Mouse (Mus musculus) mouse trophoblast stem cell (cell line): ENCODE measurements around the gene Yeats2.

Experiments used
- in situ Hi-C, 2 experiments: fragments of 300-500 bp; cut with MseI, MboI; formaldehyde crosslinking; loops; 2 replicates in 1 of 2; 3 replicates in 1 of 2; pipeline ENCODE4 v1.15.1; 2025

The Yeats2 gene

DNA sequence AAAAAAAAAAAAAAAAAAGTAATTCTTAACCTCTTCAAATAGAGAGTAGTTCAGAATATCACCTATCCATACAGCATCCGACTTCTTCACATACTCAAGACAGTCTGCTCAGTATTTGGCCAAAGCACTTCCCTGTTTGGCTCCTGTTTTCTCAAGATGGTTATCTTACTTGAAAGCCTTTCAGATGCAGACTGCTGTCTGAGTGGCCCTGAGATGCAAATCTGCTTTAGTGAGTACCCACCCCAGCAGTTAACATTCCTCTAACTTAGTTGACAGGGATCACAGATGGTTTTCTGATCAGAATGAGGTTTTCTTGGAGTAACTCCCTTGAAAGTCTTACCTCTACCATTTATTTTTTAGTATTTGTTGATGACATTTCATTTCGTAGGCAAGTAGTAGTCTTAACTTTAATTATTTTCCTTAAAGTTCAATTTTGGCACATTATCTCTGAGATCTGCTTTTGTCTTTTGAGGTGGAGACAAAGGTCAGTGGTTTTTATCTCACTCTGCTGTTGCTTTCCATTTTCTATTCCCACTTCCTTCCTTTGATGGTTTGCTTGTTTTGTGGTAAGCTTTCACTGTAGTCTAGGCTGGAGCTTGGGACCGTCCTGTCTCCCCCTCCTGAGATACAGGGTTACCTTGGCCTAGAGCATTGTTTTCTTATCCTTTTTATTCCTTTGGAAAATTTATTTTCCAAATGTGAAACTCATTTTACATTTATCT, 50.5 kb downstream of the Yeats2 start:
- in situ Hi-C loops = no loop called here

DNA sequence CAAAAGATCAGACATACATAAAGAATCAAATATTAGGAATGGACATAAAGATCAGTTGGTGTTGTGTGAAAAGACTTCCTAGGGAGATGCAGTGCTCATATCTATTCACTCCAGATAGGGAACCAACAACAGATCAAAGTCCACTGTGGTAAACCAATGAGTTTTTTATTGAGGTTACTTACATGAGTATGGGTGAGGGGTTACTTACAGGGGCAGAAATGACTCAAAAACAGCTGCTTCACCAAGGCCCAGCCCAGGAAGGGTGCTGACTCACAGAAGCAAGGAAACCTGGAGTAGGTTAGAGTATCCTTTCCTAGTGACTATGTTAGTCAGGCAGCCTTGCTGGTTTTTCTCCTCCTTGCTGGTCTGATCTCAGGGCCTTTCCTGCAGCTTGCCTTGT, 51.2 kb downstream of the Yeats2 start:
- in situ Hi-C loops = no loop called here

DNA sequence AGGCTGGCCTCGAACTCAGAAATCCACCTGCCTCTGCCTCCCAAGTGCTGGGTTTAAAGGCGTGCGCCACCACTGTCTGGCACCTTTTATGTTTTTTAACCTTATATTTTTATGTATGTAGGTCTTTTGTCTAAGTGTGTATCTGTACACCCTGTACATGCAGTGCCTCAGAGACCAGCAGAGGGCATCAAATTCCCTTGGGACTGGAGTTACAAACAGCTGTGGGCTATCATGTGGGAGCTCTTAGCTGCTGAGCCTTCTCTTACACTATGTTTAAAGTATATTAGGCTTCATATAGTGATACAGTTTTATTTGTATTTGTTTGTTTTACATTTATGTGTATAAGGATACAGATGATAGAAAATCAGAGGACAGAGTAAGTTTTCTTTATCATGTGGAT, 54.7 kb downstream of the Yeats2 start:
- in situ Hi-C loops = no loop called here

DNA sequence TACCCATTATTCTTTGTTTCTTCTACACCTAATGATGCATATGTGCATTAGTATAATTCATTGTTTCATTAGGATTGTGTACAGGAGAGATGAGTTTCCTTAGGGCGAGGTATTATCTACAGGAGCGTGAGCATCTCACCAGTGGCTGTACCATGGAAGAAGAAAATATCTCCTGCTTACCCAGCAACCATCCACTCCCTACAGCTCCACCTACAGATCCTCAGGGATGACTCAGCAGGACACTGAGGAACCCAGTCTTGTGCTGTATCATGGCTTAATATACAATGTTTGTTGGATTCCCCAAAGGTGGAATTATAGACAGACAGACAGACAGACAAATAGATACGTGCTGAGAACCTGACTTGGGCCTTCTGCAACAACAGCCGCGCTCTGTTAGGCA, 56.1 kb downstream of the Yeats2 start:
- in situ Hi-C loops = no loop called here

DNA sequence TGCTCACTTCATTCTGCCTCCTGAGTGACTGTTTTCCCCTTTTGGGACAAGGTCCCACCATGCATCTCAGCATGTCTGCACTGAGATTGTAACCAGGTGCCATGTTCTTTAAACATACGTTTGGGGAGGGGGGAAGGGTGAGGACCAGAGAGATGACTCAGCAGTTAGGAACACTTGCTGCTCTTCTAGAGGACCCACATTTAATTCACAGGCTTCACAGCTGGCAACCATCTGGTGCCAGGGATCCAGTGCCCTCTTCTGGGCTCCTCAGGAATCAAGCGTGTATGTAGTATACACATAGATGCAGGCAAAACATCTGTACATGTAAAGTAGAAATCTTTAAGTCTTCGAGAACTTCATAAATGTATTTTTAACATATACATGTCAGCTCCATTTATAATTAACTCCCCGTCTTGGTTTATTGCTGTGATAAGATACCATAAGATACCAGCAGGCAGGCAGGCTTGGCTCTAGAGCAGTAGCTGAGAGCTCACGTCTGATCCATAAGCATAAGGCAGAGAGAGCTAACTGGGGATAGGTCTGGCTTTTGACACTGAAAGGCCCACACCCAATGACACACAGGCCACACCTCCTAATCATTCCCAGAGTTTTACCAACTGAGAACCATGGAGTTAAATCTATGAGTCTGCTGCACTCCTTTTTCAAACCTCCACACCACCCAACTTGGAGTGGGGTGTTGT, 58.8 kb downstream of the Yeats2 start:
- in situ Hi-C loops = no loop called here

DNA sequence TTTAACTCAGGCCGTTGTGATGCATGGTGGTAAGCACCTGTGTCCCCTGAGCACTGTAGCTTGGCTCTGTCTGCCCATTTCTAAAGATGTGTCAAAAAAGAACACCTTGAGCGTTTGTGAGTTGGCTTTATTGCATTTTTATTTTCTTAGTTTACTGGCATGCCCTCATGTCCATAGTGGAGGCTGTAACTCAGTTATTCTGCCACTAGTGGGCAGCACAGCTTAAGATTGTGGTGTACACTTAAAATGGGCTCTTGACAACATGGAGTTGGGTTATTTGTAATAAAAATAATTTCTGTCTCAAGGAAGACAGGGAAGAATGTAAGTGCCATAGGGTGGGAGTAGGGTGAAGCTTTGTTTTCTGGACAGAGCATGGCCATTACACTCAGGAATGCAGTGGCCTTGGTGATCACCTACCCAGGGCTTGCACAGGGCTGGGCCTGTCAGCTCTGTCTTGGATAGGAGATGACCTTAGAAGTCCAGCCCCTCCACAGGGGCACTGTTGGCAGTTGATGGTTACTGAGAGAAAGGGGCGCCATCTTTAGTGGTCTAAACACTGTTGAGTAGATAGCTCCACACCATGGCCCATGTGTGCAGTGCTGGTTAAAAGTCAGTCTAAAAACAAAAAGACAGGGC, 72.8 kb downstream of the Yeats2 start:
- in situ Hi-C loops = no loop called here

DNA sequence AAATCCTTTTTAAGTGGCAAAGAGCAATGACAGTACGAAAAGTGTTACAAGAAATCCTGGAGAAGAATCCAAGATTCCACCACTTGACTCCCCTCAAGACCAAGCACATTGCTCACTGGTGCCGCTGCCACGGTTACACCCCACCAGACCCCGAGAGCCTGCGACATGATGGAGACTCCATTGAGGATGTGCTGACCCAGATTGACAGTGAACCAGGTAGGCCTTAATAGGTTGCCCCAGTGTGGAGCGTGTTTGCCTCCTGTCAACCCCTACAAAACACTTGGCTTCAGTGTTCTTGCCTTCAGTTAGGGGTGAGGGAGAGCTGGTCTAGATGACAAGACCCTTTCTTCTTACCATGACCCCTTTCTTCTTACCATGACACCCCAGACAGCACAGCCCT, 81.9 kb downstream of the Yeats2 start:
- in situ Hi-C loops = loop anchor here in 1 of 2 experiments (10.0 kb wide), 1 partner anchor 262 kb away; no protein-coding TSS in a partner anchor

DNA sequence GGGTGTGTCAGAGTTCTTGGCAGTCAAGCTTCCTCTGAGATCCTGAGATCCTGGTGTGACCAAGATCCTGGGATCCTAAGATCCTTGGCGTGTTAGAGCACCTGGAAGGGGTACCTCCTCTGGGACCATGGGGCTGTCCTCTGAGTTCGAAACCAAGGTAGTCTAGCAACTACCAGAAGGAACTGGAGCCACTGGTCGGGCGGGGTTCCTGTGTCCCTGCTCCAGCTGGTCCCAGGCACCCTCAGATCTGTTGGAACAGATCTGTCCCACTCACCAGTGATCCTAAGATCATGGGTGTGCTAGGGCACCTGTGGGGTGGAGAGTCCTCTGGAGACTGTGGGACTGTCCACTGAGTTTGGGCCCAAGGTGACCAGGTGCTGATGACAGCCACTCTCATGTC, 85.8 kb downstream of the Yeats2 start:
- in situ Hi-C loops = loop anchor here in 1 of 2 experiments (10.0 kb wide), 1 partner anchor 258 kb away; no protein-coding TSS in a partner anchor

DNA sequence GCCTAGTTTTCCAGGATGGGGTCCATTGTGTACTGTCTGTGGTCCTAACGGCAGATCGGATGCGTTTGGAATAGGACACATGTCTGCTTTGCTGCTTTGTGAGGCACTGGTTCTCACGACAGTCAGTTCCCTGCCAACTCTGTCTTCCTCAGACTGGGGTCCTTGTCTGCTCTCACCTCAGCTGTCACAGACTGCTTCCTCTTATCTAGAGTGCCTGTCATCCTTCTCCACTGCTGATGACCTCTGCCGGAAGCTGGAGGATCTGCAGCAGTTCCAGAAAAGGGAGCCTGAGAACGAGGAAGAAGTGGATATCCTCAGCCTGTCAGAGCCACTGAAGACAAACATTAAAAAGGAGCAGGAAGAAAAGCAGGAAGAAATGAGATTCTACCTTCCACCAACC, 86.6 kb downstream of the Yeats2 start:
- in situ Hi-C loops = loop anchor here in 1 of 2 experiments (10.0 kb wide), 1 partner anchor 257 kb away; no protein-coding TSS in a partner anchor

DNA sequence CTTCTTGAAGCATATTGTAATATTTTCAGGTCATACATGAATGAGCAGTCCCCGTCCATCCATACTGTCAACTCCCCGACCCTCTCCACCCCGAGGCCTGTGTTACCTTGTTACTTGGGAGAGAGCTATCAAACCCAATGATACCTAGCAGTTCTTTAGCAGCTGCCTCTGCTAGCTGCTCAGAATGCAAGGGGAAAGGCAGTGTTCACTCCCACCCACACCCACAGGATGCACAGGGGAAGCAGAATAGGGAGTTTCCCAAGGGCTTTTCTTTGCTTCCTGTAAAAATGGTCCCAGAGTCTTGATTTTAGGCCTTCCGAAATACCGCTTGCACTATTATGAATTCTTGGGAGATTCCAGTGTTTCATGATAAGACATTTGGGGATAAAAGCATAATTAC, 87.3 kb downstream of the Yeats2 start:
- in situ Hi-C loops = loop anchor here in 1 of 2 experiments (10.0 kb wide), 1 partner anchor 257 kb away; no protein-coding TSS in a partner anchor

DNA sequence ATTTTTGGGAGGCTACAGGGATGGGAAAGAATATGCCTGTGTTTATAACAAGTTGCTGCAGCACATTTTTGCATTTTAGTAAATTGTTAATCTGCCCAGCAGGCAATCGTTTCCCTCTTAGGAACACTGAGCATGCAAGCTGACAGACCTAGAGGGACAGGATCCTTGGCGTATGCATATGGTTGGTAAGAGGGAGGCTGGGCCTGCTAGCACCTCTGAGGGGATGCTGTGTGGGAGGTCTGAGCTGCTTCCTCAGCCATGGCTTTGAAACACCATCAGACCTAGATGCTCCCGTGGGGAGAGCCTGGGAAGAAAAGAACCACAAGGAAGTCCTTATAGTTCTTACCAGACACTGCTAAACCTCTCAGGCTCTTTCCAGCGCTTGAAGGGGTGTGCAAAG, 93.5 kb downstream of the Yeats2 start:
- in situ Hi-C loops = no loop called here

DNA sequence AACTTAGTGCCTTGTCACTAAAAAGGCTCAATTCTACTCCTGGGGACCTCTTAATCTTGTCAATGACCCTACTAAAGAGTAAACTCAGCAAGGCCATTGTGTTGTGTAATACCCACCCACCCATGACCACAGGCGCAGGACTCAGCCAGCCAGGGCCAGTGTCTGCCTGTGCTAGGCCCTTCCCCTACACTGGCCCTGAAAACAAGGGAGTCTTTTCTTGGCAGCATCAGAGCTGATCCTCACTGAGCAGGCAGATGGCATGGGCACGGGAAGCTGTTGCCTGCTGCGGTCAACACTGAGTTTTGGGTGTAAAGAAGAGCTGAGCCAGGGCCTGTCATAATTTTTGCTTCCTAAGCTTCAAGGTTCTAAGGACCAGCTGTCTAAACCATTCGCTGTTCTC, 96.6 kb downstream of the Yeats2 start:
- in situ Hi-C loops = no loop called here

DNA sequence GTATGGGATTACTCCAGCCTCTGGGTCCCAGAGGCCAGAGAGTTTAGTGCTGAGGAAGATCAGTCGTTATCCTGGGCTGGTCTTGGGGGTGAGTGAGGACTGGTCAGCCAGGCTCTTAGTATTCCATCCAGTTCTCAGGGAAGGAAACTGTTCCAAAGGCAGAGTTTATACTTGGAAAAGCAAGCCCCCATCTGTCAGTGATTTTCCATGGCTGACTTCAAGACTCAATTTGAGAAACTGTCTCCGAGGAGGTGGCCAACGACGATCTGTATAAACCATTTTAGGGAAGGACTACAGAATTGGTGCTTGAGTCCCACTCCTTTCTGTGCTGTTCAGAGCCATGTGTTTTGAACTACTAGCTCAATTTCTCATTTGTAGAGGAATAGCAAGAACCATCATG, 97.8 kb downstream of the Yeats2 start:
- in situ Hi-C loops = no loop called here

DNA sequence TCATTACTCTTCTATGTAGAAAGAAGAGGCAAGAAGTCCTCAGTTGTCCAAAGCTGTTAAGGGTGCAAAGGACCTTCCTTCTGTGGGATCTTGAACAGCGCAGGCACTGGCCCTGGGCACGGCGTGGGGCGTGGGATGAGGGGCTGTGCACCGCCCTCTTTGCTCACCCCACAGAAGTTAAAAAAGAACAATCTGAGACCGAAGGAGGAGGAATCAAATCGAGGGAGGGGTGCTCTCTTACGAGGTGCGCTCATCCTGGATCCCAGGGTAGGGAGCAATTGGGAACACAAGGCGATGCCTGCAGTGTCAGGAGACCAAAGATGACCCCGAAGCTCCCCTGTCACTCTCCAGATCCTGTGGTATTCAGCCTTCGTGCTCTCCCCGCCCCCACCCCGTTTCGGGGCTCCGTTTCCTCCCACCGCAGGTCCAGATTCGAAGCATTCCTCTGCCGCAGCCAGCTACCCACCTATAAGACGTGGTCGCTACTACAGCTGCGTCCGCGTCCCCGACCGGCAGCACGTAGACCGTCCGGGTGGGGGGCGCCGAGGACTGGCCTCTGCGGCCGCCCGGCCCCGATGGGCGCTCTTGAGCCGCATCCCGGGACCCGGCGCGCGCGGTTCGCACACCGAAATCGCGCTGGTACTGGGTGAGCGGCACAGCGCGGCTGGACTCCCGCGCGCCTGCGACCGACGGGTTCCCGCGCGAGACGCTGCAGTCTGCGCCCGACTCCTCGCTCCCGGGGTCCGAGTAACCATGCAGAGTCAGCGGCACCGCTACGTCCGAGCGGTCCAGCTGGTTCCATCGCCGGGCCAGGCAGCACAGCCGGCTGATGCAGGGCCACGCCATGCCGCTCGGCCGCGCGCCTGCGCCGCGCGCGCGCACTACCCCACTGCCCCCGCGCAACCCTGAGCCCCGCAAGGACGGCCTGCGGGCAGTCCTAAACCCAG, 99.9 kb downstream of the Yeats2 start, which contains the start of gene Map6d1:
Gene Map6d1, minus strand, starts transcription at position 891 of the 947 bp plus-strand sequence.
- in situ Hi-C loops = no loop called here

DNA sequence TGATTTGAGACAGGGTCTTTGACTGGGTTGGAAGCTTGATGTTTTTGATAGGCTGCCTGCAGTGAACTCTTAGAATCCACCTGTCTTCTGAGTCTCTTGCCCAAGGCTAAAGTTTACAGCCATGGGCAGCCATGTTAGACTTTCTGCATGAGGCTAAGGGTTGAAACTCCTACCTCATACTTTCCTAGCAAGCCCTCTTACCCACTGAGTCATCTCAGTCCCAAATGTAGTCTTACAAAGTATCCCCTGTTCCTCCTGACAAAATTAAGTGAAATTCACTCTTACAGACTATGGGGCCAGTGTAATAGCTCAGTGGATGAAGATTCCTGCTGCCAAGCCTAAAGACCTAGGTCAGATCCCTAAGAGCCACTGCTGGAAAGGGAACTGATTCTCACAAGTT, 106.2 kb downstream of the Yeats2 start:
- in situ Hi-C loops = no loop called here

DNA sequence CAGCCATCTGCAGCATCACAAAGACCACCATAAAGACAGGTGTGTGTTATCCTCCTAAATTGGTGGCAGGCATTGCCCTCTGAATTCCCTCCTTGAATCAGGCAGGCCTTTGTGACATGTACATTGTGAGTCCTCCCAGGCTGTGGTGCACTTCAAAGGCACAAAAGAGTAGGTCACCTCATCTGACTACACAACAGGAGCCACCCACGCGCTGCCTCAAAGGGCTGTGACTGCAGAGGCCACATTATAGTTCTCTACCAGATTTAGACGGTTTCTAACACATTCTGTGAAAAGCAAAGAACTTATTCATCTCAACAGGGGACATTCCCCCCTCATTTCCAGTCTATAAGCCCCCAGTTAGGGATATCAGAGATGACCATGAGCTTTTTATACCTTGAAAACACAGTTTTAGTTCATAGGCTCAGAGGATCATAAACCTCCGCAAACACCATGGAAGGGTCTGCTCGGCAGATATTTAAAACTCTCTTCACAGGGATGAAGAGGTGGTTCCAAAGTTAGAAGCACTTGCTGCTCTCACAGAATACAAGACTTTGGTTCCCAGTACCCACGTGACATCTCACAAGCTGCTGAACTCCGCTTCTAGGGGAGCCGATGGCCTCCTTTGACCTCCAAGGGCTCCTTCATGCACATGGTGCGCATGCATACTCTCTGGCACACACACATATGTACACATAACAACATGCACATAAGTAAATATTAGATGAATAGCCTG, 107.7 kb downstream of the Yeats2 start:
- in situ Hi-C loops = no loop called here

DNA sequence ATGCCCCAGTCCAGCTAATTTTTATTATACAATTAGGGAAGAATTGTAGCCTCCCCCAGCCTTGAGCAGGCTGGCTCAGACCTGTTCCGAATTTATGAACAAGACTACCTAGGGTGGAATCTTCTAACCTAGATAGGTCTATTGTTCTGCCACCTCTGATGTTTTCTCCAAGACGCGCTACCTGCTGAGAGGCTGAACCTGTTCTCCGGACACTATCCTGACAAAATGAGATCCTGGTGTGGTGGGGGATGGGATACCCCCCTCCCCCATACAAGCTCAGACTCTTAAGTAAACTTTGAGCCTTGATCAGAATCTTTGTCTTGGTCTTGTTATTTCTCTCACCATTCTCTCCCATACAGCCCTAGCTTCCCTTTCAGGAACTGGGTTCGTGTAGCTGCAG, 117.1 kb downstream of the Yeats2 start:
- in situ Hi-C loops = no loop called here

DNA sequence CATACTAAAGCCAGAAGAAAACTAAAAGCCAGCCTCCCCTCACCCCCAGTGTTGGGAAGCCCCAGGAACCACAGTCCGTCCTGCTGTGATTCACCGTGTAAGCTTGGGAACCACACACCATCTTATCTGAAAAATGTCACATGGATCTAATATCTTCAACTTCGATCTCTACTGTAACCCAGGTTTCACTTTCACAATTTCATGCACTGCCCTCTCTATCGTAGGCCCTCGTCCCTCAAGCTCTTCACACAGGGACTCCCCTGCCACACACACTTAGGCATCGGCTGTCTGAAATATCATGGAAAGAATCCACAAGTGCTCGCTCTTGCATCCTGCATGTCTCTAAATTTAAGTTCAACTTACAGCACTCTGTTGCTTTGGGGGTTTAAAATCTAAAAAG, 124.2 kb downstream of the Yeats2 start:
- in situ Hi-C loops = no loop called here

DNA sequence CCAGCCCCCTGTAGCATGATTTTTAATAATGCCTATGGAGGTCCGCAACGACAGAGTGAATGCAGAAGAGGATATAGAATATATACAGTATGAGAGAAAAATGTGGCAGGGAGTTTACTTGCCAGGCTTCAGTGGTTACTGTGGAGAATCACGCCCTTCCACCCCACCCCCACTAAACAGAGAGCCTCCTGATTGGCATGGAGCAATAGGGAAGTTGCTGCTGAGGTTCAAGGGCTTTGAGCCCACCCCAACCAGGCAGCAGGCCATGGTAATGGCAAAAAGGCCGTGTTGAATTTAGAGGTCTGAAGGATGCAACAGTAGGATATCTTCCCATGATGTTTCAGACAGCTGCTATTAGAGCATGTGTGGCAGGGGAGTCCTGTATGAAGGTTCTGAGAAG, 130.5 kb downstream of the Yeats2 start:
- in situ Hi-C loops = no loop called here

DNA sequence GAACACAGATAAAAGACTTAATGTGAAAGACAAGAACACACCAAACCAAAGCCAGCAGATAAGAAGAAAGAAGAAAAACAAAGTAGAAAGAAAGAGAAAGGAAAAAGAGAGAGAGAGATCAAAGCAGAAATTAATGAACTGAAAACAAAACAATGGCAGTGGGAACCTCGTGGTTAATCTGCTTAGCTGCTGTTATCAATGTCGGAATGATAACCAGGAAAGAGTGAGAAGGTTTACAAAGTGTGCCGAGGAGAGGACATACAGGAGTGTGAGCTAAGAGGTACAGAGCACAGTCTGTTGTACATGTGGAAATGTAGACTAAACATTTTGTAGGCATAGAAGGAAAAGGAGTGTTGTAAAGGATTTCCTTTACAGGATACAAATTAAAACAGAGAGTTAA, 132.1 kb downstream of the Yeats2 start:
- in situ Hi-C loops = no loop called here

DNA sequence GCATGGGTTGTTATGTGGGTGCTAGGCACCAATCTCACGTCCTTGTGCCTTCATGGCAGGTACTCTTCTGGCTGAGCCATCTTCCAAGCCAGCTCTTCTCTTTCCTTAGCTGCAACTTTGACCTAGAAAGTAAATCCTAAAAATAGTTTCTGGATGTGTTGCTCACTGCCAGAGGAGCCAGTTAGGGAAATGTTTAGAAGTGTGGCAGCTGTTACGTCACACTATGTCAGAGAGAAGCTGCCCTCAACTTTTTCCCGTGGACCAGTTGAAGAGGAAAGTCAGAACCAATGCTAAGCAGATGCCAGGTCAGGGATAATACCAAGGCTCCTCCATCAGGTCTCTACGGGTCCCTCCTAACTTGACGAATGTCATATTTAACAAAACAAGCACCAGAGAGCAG, 138.5 kb downstream of the Yeats2 start:
- in situ Hi-C loops = no loop called here
